Mouse (Mus musculus) subcutaneous adipose tissue, adult 2 months (tissue): ENCODE data around the gene Angptl1. TPM values are rescaled to one million over a fixed set of nuclear protein-coding genes. Genes with fewer than 3 reads are reported as not detected.

Source experiments
- polyA plus RNA-seq: library from polyadenylated mRNA; depleted of rRNA; stranded (reverse); fragments of >200 nt; gene quantifications from 2 replicates; pipeline ENCODE4 v1.2.3, GENCODE M21; 2012; ENCODE audit warnings: low replicate concordance; rRNA removed

Gene Angptl1
- polyA plus RNA-seq = 2.3 and 2.8 TPM in 2 replicates

GRCm38 (mm10) chr1:156838177-156838576, at the start of gene Angptl1:
TSS of gene Angptl1 (plus strand) at chr1:156838562.

Other genes with a start within 250 kb of the Angptl1 start
- 26.6 and 46.5 TPM in 2 replicates for gene Tor3a, start 164.2 kb upstream of the Angptl1 start, polyA plus RNA-seq
- gene Fam20b, start 119.5 kb upstream of the Angptl1 start, polyA plus RNA-seq = 27.3 and 28.7 TPM in 2 replicates
- gene Ralgps2, start 101.1 kb downstream of the Angptl1 start, polyA plus RNA-seq = 1.6 and 8.1 TPM in 2 replicates